Mouse (Mus musculus): ENCODE results near the gene Slc6a13. TPM values are rescaled to one million over a fixed set of nuclear protein-coding genes. Genes with fewer than 3 reads are reported as not detected.
A peak's percentile ranks its signal among the peaks of the same experiment; 100 is the strongest.
"Not testable (repeated sequence)": the region's sequence is repeated elsewhere in the genome, so short reads cannot be mapped to it uniquely, and the experiment has no call there.

Gene Slc6a13
- polyA plus RNA-seq, 3 experiments from 2014 or later, result 0.50 to 1.8 (median 0.55) TPM

DNA sequence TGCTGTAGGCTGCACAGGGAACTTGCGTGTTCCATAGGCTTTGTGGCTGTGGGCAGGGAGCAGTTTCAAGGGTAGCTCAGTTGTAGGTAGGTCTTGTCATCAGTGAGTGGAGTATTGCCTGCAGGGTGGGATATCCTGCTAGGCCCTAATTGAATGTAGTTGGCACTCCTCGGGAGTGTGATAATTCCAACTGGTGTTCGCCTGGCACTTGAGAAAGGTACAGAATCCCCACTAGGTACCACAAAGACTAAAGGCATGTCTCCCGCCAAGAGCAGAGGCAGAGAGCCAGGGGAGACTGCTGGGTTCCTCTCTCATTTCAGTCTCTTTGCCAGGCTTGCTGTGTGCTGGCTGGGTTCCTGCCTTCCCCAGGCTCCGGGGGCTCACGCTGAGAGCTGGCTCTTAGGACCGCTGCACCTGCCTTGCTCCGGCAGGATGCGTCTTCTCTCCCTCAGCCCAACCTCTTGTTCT, 28.4 kb downstream of the Slc6a13 start:
- no peak for ATAC-seq

DNA sequence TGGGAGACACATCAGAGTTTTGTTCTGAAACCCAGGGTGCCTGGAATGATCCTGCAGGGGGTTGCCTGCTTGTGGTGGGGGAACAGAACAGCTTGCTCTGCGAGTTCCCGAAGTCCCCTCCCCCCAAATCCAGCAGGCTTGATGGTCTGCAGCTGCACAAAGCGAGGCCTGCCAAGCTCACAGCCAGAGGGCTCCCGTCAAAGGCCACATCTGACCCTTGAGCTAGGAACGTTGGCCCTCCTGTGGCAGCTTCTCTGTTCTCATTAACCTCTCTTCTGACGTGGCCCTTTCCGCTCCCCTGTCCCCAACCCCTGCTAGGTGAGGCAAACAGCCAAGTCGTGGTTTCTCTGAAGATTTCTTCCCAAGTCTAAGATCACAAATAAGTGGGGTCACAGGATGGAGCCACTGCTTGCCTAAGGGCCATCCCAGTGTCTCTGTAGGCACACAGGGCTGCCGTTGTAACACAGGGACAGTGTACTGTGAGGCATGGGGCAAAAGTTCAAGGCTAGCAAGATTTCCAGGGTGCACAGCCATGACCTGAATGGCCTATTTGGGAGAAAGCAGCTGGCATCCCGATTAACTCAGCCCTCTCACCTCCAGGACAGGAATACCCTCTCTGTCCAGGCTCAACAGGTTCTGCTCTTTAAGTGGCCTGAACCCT, 30.0 kb downstream of the Slc6a13 start:
- ATAC-seq, result no peak

DNA sequence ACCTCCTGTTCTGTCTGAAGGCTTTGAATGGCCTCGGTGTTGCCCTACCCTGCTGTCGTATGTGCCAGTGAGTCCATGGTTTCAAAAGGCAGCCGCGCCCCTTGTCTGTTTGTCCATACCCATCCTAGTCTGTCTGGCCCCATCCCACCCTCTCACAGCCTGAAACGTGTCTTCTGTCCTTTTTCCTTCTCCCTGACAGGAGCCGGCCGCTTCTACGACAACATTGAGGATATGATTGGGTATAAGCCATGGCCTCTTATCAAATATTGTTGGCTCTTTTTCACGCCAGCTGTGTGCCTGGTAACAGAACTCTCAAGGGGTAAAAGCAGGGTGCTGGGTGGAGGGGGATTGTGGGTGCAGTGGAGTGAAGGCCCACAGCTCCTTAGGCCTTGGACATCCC, 35.8 kb downstream of the Slc6a13 start:
- ATAC-seq, result no peak

DNA sequence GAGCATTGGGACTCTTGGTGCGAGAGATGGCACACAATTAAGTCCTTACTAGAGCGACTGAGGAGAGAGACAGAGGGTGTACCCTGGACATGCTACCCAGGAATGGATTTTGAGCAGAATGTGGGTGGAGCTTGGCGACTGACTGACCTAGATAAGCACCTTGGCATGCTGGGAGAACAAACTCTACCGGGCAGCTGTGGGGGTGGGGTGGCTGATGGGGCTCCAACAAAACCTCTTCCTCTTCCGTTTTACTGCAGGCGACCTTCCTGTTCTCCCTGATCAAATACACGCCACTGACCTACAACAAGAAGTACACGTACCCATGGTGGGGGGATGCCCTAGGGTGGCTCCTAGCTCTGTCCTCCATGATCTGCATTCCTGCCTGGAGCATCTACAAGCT, 36.5 kb downstream of the Slc6a13 start:
- ATAC-seq, result no peak

DNA sequence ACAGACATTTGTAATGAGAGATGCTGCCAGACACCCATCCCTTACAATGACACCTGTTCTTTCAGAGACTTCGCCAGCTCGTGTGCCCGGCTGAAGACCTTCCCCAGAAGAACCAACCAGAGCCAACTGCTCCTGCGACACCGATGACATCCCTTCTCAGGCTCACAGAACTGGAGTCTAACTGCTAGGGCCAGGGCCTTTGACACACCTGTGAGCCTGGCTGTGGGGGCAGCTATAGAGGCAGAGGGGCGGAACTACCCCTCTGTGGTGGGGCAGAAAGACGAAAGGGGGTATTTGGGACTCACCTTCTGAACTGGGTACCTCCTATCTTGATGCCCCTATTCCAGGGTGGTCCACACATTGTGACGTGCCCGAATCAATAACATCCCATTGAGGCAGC, 37.2 kb downstream of the Slc6a13 start:
- ATAC-seq, result no peak

DNA sequence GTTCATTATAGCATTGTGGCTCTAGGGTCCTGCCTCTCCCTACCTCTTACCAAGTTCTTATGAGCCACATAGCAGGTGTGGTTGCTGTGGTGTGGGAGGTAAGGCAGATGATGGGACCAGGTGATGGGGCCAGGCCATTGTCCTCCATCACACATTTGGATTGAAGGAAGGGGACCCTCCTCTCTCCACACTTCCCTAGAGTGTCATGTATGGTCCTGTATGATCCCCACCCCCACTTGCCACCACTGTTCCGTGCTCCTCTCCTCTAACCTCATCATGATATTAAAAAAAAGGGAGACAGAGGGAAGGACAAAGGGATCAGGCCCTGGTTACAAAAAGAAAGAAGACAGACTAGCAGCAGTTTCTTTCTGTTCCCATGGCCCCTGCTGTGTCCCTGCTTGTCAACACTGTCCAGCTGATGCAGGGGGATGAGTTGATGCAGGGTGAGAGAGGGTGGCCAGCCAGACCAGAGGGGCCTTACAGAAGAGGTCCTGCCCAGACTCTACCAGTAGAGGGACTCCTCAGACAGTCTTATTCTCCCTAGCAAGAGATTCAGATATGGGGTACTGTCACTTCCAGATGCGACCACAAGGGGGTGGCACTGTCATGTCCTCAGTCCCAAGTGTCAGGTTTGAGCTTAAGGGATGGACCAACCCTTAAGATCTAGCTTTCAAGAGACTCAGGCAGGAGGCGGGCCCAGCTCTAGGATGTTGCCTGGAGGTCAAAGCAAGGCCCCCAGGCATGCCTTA, 37.9 kb downstream of the Slc6a13 start:
- ATAC-seq, result peak; percentile 61

DNA sequence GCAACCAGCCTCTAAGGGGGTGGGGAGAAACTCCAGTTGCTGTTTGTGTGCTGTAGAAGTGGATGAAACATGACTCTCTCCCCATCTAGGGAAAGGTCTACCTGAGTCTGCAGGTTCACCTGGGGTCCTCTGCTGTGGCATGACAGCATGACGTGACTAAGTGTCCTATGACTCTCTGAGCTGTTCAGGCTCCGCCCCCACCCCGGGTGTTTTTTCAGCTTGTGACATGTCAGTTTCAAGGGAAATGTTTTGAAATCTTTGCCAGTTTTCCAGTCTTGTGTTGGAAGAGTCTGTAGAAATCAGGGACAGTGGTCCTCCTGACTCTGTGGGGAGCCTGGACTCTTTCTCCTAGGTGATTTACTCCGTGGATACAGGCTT, 38.5 kb downstream of the Slc6a13 start:
- no peak for ATAC-seq

DNA sequence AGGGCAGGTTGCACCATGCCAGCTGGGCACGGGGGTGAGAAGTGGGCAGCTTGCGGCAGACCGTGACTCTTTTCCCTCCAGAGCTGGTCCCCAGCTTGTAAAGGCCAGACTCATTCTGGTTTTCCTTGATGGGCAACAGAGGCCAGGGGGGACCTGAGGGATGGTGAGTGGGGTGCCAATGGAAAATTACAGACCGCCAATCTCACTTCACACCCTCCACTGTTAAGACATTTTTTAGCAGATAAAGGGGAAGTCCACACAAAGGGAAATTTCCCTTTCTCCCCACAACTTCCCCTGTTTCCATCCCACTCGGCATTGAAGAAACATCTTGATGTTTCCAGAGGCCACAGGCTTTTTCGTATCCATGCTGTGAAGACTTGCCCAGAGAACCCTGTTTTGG, 41.6 kb downstream of the Slc6a13 start:
- ATAC-seq, result no peak

DNA sequence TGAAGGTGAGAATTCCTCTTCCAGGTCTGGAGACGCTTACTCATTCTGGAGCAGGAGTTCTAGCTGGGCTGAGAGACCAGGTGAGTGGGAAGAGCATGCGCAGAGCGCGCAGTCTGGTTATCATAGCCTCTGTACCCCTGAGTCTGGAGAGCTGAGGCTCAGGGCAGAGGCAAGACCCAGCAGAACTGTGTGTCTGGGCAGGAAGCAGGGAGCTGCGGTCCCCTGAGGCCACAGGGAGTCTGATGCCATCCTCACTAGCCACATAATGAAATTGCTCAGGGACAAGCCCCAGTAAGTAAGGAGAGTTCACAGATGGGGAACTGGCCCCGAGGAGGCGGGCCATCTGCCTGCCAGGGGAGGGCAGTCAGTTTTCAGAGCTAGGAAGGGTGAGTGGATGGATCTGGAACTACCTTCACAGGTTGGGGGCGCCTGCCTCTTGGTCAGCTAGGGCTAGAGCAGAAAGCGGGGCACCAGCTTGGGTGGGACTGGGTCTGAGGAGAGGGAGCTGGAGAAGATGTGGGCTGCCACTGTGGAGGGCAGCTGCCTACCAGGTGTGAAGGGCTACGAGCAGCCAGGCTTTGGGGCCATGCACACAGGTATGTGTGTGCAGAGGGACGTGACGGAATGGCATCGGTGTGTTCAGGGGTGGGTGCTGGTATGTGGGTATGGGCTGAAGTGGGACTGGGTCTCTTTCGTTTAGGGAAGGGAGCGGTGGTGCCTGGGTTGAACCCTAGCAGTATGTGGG, 43.2 kb downstream of the Slc6a13 start, which contains the start of gene Slc6a12:
Slc6a12 (plus strand) TSS at position 51 of the 745 bp plus-strand sequence.
- ATAC-seq, result no peak

DNA sequence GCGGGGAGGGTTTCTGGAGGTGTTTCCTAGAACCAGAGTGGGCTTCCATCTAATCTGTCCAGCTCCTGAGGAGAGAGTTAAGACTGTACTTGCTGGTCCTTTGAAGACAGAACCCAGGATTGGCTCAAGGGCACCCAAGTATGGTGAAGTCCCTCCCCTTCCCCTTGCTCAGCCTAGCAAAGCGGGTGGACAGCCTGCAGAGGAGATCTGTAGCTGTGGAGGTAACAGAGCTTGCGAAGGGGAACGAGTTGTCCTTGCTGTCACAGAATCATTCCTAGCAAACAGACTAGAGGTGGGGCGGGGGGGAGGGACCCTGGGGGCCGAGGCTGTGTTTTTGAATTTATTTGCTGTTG, 43.7 kb downstream of the Slc6a13 start:
- ATAC-seq, result no peak

DNA sequence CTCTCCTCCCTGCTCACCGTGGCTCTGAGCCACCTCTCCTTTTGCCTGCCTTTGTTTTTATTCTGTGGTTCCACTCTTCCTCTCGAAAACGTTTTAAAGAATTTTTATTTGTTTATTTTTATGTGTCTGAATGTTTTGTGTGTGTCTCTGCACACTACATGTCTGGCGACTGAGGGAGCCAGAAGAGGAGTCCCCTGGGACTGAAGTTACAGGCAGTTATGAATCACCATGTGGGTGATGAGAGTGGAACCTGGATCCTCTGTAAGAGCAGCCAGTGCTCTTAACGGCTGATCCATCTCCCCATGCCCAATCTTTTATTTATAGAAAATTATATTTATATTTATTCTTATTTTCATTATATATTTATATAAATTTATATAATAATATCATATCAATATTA, 44.3 kb downstream of the Slc6a13 start:
- no peak for ATAC-seq

DNA sequence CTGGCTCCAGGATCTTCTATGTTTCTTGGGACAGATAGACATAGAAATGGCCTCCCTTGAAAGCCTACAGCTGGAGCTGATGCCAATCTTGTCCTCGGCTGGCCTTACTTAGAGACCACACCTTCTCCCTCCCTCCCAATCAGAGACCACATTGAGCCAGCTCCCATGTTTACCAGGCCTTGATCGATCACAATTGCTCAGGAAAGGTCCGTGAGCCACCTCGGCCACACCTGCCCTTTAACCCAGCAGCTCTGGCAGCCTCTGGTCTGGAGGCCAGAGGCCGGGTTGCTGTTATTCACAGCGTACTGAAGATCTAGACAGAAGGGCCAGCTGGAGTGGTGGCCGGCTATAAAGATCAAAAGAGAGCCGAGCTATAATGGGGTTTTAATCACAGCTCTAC, 46.4 kb downstream of the Slc6a13 start:
- no peak for ATAC-seq

DNA sequence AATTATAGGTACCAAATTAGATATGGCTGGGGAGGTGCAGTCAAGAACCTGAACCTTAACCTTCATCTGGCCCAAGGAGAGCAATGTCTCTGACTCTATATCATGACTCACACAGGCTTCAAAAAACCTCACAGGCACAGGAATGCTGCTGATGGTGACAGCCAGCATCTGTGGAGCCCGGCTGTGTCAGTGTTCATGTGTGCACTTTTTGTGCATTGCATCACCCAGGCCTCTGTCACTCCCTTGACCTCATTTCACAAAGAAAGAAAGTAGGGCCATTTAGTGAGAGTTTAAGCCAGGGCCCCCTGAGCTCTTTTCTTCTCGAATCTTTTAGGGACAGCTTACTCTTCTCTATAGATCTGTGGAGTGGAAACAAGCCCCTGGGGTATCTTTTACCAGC, 52.2 kb downstream of the Slc6a13 start:
- no peak for ATAC-seq

DNA sequence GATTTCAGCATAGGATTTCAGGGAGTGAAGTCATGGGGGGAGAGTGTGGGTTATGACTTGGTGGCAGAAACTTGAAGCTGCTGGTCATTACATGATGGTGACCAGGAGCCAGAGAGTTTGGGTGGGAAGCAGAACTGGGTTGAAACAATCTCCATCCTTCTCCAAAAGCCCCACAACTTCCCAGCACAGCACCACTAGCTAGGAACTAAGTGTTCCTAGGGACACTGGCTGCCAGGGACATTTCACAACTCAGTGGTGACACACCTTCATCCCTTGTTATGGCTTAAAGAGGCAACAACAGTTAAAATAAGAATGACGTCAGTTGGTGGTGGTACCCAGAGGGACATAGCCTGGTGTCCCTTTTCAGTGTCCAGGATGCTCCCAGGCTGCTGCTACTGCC, 56.0 kb downstream of the Slc6a13 start:
- ATAC-seq, result no peak

DNA sequence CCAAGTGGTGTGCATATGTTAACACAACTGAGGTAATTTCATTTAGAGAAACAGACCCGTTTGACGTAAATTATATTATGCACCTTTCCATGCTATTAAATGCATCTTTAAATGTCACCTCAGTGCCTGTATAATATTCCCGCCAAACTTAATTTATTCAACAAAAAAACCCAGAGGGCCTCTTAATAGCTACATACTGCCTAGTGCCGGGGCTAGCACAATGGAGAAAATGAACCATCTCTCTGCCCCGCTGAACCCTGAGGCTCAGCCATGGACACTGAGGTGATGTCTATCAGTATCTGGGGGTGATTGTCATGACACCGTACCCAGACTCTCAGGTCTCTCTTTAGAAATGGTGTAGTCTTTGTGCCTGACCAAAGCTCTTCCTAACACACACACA, 57.2 kb downstream of the Slc6a13 start:
- no peak for ATAC-seq

DNA sequence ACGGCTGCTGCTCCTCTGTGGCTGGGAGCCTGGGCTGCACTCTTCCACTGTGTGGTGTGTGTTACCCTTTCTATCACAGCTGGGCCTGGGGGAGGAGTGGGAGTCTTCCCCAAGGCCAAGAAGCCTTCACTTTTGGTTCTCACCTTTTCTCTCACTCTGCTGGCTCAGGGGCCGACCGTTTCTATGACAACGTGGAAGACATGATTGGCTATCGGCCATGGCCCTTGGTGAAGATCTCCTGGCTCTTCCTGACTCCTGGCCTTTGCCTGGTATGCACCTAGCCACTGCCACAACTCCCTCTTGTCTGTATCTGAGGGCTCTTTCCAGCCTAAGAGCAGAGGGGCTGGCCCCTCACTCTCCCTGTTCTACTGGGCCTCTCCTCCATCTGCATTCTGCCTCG, 63.0 kb downstream of the Slc6a13 start:
- no peak for ATAC-seq

DNA sequence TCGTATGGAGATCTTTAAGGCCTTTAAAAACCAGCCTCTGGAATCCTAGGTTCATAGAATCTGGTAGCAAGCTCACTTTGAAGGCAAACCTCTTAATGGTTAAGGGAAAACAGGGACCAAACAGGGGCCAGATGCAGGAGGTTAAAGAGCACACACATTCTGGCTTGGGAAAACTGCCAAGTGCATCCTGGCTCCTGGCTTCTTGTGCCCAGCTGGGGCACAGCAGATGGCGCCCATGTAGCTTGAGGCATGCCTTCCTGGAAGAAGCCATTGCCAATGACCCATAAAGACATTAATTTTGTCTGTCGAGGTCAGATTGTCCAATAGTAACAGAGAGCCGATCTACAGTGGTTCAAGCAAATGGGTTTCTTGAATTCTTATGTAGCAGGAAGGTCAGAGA, 63.9 kb downstream of the Slc6a13 start:
- no peak for ATAC-seq

DNA sequence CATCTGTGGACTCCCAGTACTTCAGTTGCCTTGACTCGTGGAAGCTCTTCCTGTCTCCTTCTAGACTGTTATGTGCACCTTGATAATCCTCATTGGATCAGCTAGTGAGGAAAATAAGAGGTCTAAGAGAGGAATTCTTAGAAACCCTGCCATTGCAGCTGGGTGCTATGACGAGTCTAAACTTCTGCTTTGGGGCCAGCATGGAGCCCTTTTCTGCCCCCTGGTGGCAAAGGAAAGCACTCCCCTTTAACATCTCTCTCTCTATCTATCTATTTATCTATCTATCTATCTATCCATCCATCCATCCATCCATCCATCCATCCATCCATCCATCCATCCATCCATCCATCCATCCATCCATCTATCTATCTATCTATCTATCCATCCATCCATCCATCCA, 66.5 kb downstream of the Slc6a13 start:
- not testable (repeated sequence) for ATAC-seq

DNA sequence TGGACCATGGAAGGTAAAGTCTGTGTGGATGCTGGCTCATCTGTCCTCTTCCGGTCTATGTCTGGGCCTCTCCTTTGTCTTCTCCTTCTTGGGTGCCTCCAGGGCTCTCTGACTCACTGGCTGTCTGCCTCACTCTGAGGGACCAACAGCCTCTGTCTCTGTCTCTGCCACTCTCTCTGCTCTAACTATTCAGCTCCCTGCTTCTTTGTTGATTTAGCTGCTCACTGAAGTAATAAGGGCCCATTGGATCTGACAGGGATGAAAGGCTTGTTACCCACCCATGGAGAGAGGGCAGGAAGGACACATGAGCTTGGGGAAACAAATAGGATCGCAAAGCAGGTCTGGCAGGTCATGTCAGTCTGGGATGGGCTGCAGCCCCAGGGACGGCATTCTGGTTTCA, 67.1 kb downstream of the Slc6a13 start:
- ATAC-seq, result no peak

DNA sequence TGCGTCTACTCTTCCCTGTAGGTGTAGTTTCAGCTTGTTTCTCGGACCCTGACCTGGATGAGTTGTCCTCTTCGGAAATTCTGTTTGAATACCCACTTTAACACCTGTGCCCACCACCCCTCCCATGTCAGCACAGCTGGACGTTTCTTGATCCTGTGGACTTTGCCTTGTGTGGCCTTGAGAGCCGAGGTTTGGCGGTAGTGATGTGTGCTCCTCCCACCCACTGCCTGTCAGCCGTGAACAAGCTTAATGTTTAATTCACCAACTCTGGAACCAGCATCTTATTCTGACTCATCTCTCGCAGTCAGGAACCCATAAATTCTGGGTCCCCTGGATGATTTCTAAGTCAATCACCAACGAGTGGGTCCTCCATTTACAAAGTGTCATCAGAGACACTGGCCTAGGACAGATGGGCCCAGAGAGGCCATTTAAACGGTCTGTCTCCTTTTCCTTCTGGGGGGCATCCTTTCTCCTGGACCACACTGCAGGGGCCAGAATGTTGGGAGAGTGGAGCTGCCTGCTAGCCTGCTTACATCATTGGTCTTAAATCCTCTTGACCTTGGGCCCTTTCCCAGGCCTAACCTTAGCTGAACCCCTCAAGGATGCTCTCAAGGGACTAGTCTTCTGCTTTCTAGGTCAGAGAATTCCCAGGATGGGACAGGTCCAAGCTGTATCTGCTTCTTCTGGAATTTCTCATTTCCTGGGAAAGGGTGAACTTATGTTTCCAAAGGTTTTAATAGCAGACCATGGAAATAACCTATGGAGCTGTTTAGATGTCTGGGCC, 71.4 kb downstream of the Slc6a13 start:
- no peak for ATAC-seq

DNA sequence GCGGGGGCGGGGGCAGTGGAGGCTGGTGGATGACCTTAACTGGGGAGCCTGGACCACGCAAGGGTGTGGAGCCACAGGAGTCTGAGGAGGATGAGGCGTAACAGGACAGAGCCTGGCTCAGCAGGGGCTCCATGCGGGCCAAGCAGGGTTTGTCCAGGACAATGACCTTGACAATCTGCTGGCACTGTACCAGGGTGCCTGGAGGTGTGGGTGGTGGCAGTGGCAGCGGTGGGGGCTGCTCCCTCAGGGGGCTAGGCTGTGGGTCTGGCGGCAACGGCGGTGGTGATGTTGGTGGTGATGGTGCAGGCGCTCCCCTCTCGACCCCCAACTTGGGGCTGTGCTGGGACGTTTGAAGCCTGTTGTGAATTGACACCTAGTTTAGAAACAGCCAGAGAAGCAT, 76.1 kb downstream of the Slc6a13 start:
- ATAC-seq, result no peak

DNA sequence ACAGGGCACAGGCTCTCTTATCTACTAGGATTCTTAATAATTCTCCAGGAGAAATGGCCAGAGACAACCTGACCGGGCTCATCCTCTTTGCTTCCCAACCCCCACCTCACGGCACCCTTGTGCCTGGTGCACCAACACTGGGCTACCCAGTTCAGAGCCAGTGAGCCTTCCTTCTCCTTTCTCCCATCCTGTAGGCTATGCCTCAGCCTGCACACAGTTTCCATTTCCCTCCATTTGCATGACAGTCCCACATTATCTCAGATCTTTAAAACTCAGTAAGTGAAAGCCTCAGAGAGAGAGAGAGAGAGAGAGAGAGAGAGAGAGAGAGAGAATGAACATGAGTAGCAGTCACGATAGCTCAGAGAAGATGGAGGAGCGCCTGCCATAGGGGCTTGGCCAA, 78.2 kb downstream of the Slc6a13 start:
- ATAC-seq, result no peak

DNA sequence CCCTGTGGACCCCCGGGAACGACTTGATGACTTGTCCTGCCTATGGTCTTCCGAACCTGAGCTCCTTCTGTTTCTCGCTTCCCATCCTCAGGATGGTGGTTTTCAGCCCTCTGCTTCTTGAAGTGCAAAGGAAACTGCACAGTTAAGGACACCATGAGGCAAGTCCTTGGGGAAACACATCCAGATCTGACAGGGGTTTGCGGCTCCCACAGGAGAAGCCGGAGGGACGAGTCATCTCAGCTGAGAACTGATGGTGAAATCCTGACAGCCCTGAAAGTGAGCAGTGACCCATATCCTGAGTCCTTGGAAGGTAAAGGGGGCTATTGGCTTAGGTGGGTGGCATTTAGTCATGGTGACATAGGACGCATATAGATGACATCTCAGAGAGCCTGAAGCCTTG, 80.5 kb downstream of the Slc6a13 start:
- ATAC-seq, result no peak

Measured in inflammation-experienced regulatory T-cells, adult 6 months (primary cell).